Mouse (Mus musculus): ENCODE measurements around the gene Enah. TPM values are rescaled to one million over a fixed set of nuclear protein-coding genes. Genes with fewer than 3 reads are reported as not detected.

Enah gene
- polyA plus RNA-seq, 1 experiment from 2014 or later: 0.36 TPM

DNA sequence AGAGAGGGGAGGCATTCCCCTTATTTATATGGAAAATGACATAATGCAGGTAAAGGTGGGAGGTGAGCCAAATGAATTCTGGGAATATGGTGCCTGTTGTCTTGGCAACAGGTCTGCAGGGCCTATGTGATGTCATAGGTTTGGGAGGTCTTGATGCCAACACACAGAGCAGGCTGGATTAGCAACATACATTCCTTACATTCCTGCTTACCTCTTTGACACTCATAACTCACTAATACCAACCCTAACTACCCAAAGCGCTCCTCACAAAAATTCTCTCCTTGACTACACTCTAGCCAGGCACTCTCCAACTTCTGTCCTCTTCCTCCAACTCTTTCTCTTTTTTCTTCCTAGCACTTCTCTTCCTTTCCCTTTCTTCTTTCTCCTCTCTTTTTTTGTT, 171.6 kb downstream of the Enah start:
- no peak for ATAC-seq
- Histone ChIP-seq H3K27me3 (ENCODE audit: insufficient read depth, low read length) (no peaks in the 10 kb centered on the region), H3K4me2 (ENCODE audit: low read depth, low read length) (no peak overlapping the region), H3K9ac (replicated peaks) (no peak overlapping the region), H3K4me3 (ENCODE audit: low read depth, low read length) (no peak overlapping the region), H3K9me3 (ENCODE audit: low read length) (no peaks in the 10 kb centered on the region), H3K36me3 (replicated peaks; ENCODE audit: insufficient read depth, low read length) (no peaks in the 10 kb centered on the region), H3K27ac (ENCODE audit: low read depth) (no peak overlapping the region), H3K4me1 (ENCODE audit: insufficient read depth) (peaks cover 8% of the 10 kb centered on the region)
- 86% methylated on average over 1 of the region's 1 CpGs for WGBS (ENCODE audit: insufficient replicate concordance)
- TF ChIP-seq CTCF (IDR thresholded peaks at IDR 0.05; ENCODE audit: low read depth) (no peak), EP300 (IDR thresholded peaks at IDR 0.05; ENCODE audit: low read depth) (no peak)
- no peak for DNase-seq

DNA sequence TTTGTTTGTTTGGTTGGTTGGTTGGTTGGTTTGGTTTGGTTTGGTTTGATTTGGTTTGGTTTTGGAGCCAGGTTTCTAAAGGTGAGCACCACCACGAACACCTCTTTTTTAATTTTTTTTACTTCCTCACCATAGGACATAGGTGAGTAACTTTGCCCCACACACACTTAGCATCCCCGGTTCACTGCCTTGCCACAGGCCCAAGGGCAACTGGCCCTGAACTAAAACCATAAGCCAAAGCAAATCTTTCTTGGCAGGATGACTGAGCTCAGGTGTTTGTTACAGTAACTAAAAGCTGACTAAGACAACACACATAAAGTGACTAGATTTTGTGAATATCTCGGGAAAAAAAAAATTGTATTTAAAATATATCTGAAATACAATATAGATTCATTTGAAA, 172.4 kb downstream of the Enah start:
- TF ChIP-seq EP300 (IDR thresholded peaks at IDR 0.05; ENCODE audit: low read depth) (no peak), CTCF (IDR thresholded peaks at IDR 0.05; ENCODE audit: low read depth) (no peak)
- DNase-seq: no peak
- Histone ChIP-seq H3K9me3 (ENCODE audit: low read length) (no peaks in the 10 kb centered on the region), H3K9ac (replicated peaks) (no peak overlapping the region), H3K36me3 (replicated peaks; ENCODE audit: insufficient read depth, low read length) (no peaks in the 10 kb centered on the region), H3K4me3 (ENCODE audit: low read depth, low read length) (no peak overlapping the region), H3K4me1 (ENCODE audit: insufficient read depth) (peaks cover 11% of the 10 kb centered on the region), H3K4me2 (ENCODE audit: low read depth, low read length) (no peak overlapping the region), H3K27me3 (ENCODE audit: insufficient read depth, low read length) (no peaks in the 10 kb centered on the region), H3K27ac (ENCODE audit: low read depth) (no peak overlapping the region)
- 72% methylated on average over 3 of the region's 3 CpGs for WGBS (ENCODE audit: insufficient replicate concordance)
- no peak for ATAC-seq

Other genes with a start within 250 kb of the Enah start
- 107 and 119 TPM in 2 replicates for gene Lbr, start 176.9 kb downstream of the Enah start, polyA plus RNA-seq (2015; fragmentation: Nextera tagmentation; extraction: Ambion mirVana)
- 109 and 119 TPM in 2 replicates for gene Srp9, start 104.7 kb upstream of the Enah start, polyA plus RNA-seq (2015; fragmentation: Nextera tagmentation; extraction: Ambion mirVana)
- not detected in 2 replicates for gene Vmn1r1, start 144.5 kb upstream of the Enah start, polyA plus RNA-seq (2015; fragmentation: Nextera tagmentation; extraction: Ambion mirVana)